Mouse (Mus musculus): ENCODE measurements at regions not wholly inside any gene's neighbourhood (a gene's known extent, or its start where the extent isn't known, plus 50 kb on each side); places are given as distances from the start of the nearest gene placed in this dataset.

- TF ChIP-seq CTCF (IDR thresholded peaks at IDR 0.05; ENCODE audit: insufficient read depth, low read length) (no peak), POLR2A (IDR thresholded peaks at IDR 0.05; ENCODE audit: borderline replicate concordance, extremely low read depth, low read depth, low read length) (no peak)
Measured at GRCm38 (mm10) chr8:90740302-90740962, 76.8 kb downstream of the Gm19935 start.

Measured in lung, adult 2 months (tissue).